Mouse (Mus musculus): ENCODE measurements around the gene Nr1h5. TPM values are rescaled to one million over a fixed set of nuclear protein-coding genes. Genes with fewer than 3 reads are reported as not detected.
A peak's percentile ranks its signal among the peaks of the same experiment; 100 is the strongest.

The Nr1h5 gene
- polyA plus RNA-seq, 1 experiment from 2014 or later: not detected

DNA sequence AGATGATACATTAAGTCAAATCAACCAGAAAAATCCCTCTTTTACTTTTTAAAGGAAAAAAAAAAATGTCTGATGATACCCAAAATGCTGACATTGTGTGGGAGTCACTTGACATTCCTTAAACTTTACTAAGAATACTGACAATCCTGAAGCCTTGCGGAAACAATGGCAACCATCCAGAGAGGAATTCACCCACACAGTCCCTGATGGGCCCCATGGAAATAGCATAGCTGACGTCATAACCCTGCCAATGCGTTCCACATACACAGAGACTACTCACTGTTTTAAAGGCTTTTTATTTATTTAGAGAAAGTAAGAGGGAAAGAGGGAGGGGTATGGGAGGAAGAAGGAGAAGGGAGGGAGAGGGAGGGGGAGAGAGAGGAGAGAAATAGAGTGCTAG, 29.0 kb upstream of the Nr1h5 start:
- TF ChIP-seq CTCF (IDR thresholded peaks at IDR 0.05; ENCODE audit: low read depth): no peak
- no peak for ATAC-seq
- WGBS: 15% methylated on average over 3 of the region's 3 CpGs
- Histone ChIP-seq H3K27ac (ENCODE audit: low read depth, low read length) (no peak overlapping the region), H3K27me3 (replicated peaks; ENCODE audit: control insufficient read depth, insufficient read depth, low read length) (no peaks in the 10 kb centered on the region), H3K36me3 (ENCODE audit: control insufficient read depth, insufficient read depth) (no peaks in the 10 kb centered on the region), H3K9ac (ENCODE audit: low read depth, low read length) (no peak overlapping the region), H3K4me2 (replicated peaks; ENCODE audit: low read depth) (no peak overlapping the region), H3K4me3 (ENCODE audit: low read depth, low read length) (no peak overlapping the region), H3K9me3 (ENCODE audit: control insufficient read depth) (no peaks in the 10 kb centered on the region), H3K4me1 (replicated peaks; ENCODE audit: control insufficient read depth, insufficient read depth, low read length) (no peaks in the 10 kb centered on the region; the same call in 1 of the 2 replicates)

DNA sequence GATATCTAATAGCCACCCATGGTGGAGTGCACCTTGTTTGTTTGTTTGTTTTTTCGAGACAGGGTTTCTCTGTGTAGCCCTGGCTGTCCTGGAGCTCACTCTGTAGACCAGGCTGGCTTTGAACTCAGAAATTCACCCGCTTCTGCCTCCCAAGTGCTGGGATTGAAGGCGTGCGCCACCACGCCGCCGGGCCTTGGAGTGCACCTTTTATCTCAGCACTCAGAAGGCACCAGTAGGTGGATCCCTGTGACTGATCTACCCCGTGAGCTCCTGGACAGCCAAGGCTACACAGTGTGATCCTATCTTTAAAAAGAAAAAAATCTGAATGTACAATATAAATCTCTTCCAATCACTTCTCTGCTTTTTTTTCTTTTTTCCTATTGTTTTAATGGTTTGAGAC, 27.1 kb upstream of the Nr1h5 start:
- Histone ChIP-seq H3K27ac (ENCODE audit: low read depth, low read length) (no peak overlapping the region), H3K4me3 (ENCODE audit: low read depth, low read length) (no peak overlapping the region), H3K27me3 (replicated peaks; ENCODE audit: control insufficient read depth, insufficient read depth, low read length) (no peaks in the 10 kb centered on the region), H3K9ac (ENCODE audit: low read depth, low read length) (no peak overlapping the region), H3K36me3 (ENCODE audit: control insufficient read depth, insufficient read depth) (no peaks in the 10 kb centered on the region), H3K4me1 (replicated peaks; ENCODE audit: control insufficient read depth, insufficient read depth, low read length) (no peaks in the 10 kb centered on the region; the same call in 1 of the 2 replicates), H3K9me3 (ENCODE audit: control insufficient read depth) (no peaks in the 10 kb centered on the region), H3K4me2 (replicated peaks; ENCODE audit: low read depth) (no peak overlapping the region)
- ATAC-seq: no peak
- no peak for TF ChIP-seq CTCF (IDR thresholded peaks at IDR 0.05; ENCODE audit: low read depth)
- 69% methylated on average over 8 of the region's 8 CpGs for WGBS

DNA sequence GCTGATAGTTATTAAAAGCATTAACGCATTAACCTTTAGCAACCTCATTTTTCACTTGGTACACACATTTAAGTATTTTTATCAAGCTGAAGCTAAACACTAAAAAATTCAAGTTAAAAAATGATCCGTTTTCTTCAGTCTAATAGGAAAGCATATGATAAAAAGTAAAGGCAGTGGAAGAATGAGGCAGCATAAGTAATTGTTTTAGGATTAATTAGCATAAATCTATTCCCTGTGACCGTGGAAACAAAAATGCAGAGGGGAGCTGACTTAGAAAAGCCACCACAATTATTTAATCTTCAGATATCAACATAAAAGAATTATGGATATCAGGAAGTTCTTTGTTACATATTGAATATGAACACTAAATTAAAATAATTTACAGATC, 16.4 kb upstream of the Nr1h5 start:
- Histone ChIP-seq H3K4me3 (ENCODE audit: low read depth, low read length) (no peak overlapping the region), H3K9ac (ENCODE audit: low read depth, low read length) (no peak overlapping the region), H3K4me2 (replicated peaks; ENCODE audit: low read depth) (no peak overlapping the region), H3K27me3 (replicated peaks; ENCODE audit: control insufficient read depth, insufficient read depth, low read length) (no peaks in the 10 kb centered on the region), H3K4me1 (replicated peaks; ENCODE audit: control insufficient read depth, insufficient read depth, low read length) (no peaks in the 10 kb centered on the region), H3K36me3 (ENCODE audit: control insufficient read depth, insufficient read depth) (no peaks in the 10 kb centered on the region), H3K27ac (ENCODE audit: low read depth, low read length) (no peak overlapping the region), H3K9me3 (ENCODE audit: control insufficient read depth) (no peaks in the 10 kb centered on the region)
- ATAC-seq: no peak
- WGBS: 57% methylated on average over 3 of the region's 3 CpGs
- no peak for TF ChIP-seq CTCF (IDR thresholded peaks at IDR 0.05; ENCODE audit: low read depth)

DNA sequence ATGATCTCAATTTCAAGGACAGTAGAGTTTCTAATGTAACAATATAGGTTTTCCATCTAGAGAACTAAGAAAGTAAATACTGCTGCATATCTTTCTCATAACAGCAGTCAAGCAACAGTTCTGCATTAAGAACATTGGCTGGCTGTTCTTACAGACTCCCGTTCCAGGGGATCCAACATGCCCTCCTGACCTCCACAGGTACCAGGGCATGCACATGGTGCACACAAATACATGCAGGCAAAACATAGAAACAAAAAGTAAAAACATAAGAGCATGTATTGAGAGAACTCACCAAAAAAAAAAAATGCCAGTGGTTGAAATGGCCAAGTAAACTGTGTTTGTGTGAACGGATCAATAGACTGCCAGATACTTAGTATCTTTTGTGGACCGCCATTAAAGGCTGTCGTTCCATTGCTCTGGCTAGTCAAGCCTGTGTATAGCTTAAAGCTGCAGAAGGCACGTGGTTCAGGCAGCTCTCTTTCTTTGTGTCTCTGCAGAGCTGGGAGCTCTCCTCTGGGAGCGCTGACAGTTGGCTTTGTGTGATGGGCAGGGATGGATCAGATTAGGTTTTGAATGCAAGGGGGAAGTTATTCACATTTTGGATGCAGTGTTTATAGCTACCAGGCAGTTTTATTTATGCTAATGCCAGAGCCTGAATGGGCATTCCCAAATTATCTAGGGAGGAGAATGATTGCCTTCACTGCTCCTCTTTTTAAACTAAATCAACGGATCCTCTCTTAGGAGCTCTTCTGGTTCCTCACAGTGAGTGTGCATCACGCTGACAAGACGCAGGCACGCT, 15.8 kb upstream of the Nr1h5 start:
- no peaks in the 10 kb centered on the region for H3K36me3 ChIP-seq (ENCODE audit: control insufficient read depth, insufficient read depth)
- no peak overlapping the region for H3K4me2 ChIP-seq (replicated peaks; ENCODE audit: low read depth)
- TF ChIP-seq CTCF (IDR thresholded peaks at IDR 0.05; ENCODE audit: low read depth): no peak
- no peaks in the 10 kb centered on the region for H3K9me3 ChIP-seq (ENCODE audit: control insufficient read depth)
- WGBS: 41% methylated on average over 10 of the region's 10 CpGs
- ATAC-seq: no peak
- no peak overlapping the region for H3K27ac ChIP-seq (ENCODE audit: low read depth, low read length)
- no peak overlapping the region for H3K4me3 ChIP-seq (ENCODE audit: low read depth, low read length)
- no peaks in the 10 kb centered on the region for H3K4me1 ChIP-seq (replicated peaks; ENCODE audit: control insufficient read depth, insufficient read depth, low read length)
- H3K27me3 ChIP-seq (replicated peaks; ENCODE audit: control insufficient read depth, insufficient read depth, low read length): no peaks in the 10 kb centered on the region
- H3K9ac ChIP-seq (ENCODE audit: low read depth, low read length): no peak overlapping the region

DNA sequence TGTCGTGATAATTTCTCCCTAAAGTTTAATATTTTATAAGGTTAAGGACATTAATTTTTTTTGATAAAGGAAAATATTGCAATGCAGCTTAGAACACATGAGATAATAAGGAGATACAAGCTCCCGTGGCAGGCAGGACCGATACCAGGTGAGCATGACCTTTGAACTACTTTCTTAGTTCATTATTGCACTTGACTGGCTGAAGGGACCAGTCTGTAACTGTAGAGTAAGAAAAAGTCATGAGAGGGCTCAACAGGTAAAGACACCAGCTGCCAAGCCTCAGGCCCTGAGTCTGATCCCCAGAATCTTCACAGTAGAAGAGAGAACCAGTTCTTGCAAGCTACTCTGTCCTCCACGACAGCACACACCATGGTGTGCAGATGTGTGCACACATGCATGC, 13.0 kb upstream of the Nr1h5 start:
- Histone ChIP-seq H3K9me3 (ENCODE audit: control insufficient read depth) (no peaks in the 10 kb centered on the region), H3K27ac (ENCODE audit: low read depth, low read length) (no peak overlapping the region), H3K4me2 (replicated peaks; ENCODE audit: low read depth) (no peak overlapping the region), H3K27me3 (replicated peaks; ENCODE audit: control insufficient read depth, insufficient read depth, low read length) (no peaks in the 10 kb centered on the region), H3K4me3 (ENCODE audit: low read depth, low read length) (no peak overlapping the region), H3K4me1 (replicated peaks; ENCODE audit: control insufficient read depth, insufficient read depth, low read length) (no peaks in the 10 kb centered on the region), H3K36me3 (ENCODE audit: control insufficient read depth, insufficient read depth) (no peaks in the 10 kb centered on the region), H3K9ac (ENCODE audit: low read depth, low read length) (no peak overlapping the region)
- TF ChIP-seq CTCF (IDR thresholded peaks at IDR 0.05; ENCODE audit: low read depth): no peak
- 0 out of 2 replicates have a peak, but pooled peaks have one; percentile 10 for ATAC-seq
- 43% methylated on average over 4 of the region's 4 CpGs for WGBS

DNA sequence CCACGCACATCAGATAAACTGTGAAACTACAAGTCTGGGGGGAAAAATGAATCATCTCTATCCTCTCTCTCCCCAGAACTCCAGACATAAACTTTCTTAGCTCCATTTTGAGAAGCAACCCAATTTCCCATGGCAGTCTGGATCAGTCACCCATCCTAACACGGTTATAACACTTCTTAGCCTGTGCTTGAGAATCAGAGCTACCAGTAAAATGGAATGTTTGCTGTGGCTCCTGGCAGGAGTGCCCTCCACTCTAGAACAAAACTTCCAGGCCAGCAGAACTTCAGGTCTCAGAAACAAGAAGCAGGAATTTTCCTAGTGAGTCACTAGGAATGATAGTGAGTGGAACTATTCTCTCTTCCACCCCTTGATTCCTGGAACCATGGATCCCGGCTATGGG, 6.6 kb upstream of the Nr1h5 start:
- TF ChIP-seq CTCF (IDR thresholded peaks at IDR 0.05; ENCODE audit: low read depth): no peak
- Histone ChIP-seq H3K4me2 (replicated peaks; ENCODE audit: low read depth) (no peak overlapping the region), H3K27ac (ENCODE audit: low read depth, low read length) (no peak overlapping the region), H3K27me3 (replicated peaks; ENCODE audit: control insufficient read depth, insufficient read depth, low read length) (no peaks in the 10 kb centered on the region), H3K36me3 (ENCODE audit: control insufficient read depth, insufficient read depth) (no peaks in the 10 kb centered on the region), H3K4me1 (replicated peaks; ENCODE audit: control insufficient read depth, insufficient read depth, low read length) (no peaks in the 10 kb centered on the region), H3K9ac (ENCODE audit: low read depth, low read length) (no peak overlapping the region), H3K9me3 (ENCODE audit: control insufficient read depth) (no peaks in the 10 kb centered on the region), H3K4me3 (ENCODE audit: low read depth, low read length) (no peak overlapping the region)
- 66% methylated on average over 3 of the region's 3 CpGs for WGBS
- ATAC-seq: no peak
